Mouse (Mus musculus) stomach, embryonic 16.5 days (tissue): Measurements from ENCODE around the gene Cldn15. TPM values are rescaled to one million over a fixed set of nuclear protein-coding genes. Genes with fewer than 3 reads are reported as not detected.
A peak's percentile ranks its signal among the peaks of the same experiment; 100 is the strongest.

Experiments used
- ATAC-seq: fragments of 200-750 bp; cut with Nextera tagmentation; 2 replicates; pipeline ENCODE4 v1.8.0; 2017; ENCODE audit warnings: moderate number of reproducible peaks, moderate TSS enrichment; ENCODE audit not compliant: insufficient read depth, low FRiP score
- H3K27ac ChIP-seq: fragments of 300-500 bp; sonication (generic); 2 replicates; pipeline ENCODE4 v1.5.1; 2014; ENCODE audit warnings: low read length
- H3K27me3 ChIP-seq: fragments of 300-500 bp; sonication (generic); 2 replicates; pipeline ENCODE4 v1.6.1; 2014; ENCODE audit warnings: low read length, control low read depth, mixed read lengths; ENCODE audit not compliant: control insufficient read depth, insufficient read depth
- H3K36me3 ChIP-seq: fragments of 300-500 bp; sonication (generic); 2 replicates; pipeline ENCODE4 v1.6.1; 2014; ENCODE audit warnings: low read length; ENCODE audit not compliant: control insufficient read depth, insufficient read depth
- H3K4me1 ChIP-seq: fragments of 300-500 bp; sonication (generic); 2 replicates; pipeline ENCODE4 v1.6.1; 2014; ENCODE audit warnings: low read length, control low read depth, mixed read lengths; ENCODE audit not compliant: control insufficient read depth, insufficient read depth
- H3K4me2 ChIP-seq: fragments of 300-500 bp; sonication (generic); 2 replicates; pipeline ENCODE4 v1.6.1; 2014; ENCODE audit warnings: low read depth, low read length, mixed read lengths
- H3K4me3 ChIP-seq: fragments of 300-500 bp; sonication (generic); replicated peaks from 2 replicates; pipeline ENCODE4 v1.5.1; 2014; ENCODE audit warnings: mild to moderate bottlenecking, low read length
- H3K9ac ChIP-seq: fragments of 300-500 bp; sonication (generic); 2 replicates; pipeline ENCODE4 v1.6.1; 2014; ENCODE audit warnings: low read length
- H3K9me3 ChIP-seq: fragments of 300-500 bp; sonication (generic); replicated peaks from 2 replicates; pipeline ENCODE4 v1.6.1; 2016; ENCODE audit warnings: low read length, control low read depth; ENCODE audit not compliant: control insufficient read depth
- WGBS: fragments of 180-500 bp; shearing (Covaris S2); extraction: QIAGEN DNeasy Blood & Tissue Kit; methylation state at CpG from one replicate; pipeline ENCODE4 v1.1.7; 2014; 5-methylcytosine and 5-hydroxymethylcytosine counted together
- polyA plus RNA-seq: library from polyadenylated mRNA; unstranded; fragments of >200 nt; fragmentation: Nextera tagmentation; extraction: Ambion mirVana; gene quantifications from 2 replicates; pipeline ENCODE4 v1.2.1, GENCODE M21; 2015

Gene Cldn15
- 10.2 and 11.5 TPM in 2 replicates for polyA plus RNA-seq

DNA sequence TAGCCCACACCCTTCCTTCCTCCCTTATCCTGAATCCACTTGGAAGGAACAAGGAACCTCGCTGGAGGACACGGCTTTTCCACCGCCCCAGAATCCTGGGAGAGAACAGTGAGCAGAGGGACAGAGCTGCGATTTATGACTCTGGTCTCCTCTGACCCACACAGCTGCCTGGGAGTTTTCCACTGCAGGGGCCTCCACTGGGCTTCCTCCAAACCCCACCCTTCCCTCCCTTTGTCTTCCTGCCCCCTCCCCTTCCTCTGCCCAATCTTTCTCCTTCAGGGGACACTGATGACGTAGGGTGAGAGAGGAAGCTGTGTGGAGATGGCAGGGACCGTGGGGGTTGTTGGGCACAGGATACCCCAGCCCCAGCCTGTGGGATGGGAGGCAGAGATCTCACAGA lies at the start of gene Cldn15:
TSS of gene Cldn15 (plus strand) at position 286 of the 400 bp plus-strand sequence.
- Histone ChIP-seq H3K9me3 (no peaks in the 10 kb centered on the region), H3K4me3 (no peak within 1 kb of the TSS), H3K27ac (peak within 1 kb of the TSS; percentile 89), H3K36me3 (no peaks in the 10 kb centered on the region), H3K4me1 (peaks cover 30% of the 10 kb centered on the region), H3K27me3 (no peaks in the 10 kb centered on the region), H3K9ac (0 out of 2 replicates have a peak within 1 kb of the TSS, but pooled peaks have one; percentile 36), H3K4me2 (peak within 1 kb of the TSS; percentile 11; the same call in 1 of the 2 replicates)
- WGBS: 30% methylated on average over 6 of the region's 6 CpGs
- ATAC-seq: no peak

- Histone ChIP-seq H3K36me3 (no peaks in the 10 kb centered on the region), H3K27me3 (no peaks in the 10 kb centered on the region), H3K4me2 (no peak overlapping the region), H3K27ac (no peak overlapping the region), H3K9me3 (no peaks in the 10 kb centered on the region), H3K4me1 (0 out of 2 replicates have a peak, but pooled peaks cover 2% of the 10 kb centered on the region), H3K4me3 (no peak overlapping the region), H3K9ac (no peak overlapping the region)
- ATAC-seq: no peak
- 96% methylated on average over 8 of the region's 8 CpGs for WGBS
Measured at GRCm38 (mm10) chr5:136917613-136918242, 48.7 kb upstream of the Cldn15 start.

DNA sequence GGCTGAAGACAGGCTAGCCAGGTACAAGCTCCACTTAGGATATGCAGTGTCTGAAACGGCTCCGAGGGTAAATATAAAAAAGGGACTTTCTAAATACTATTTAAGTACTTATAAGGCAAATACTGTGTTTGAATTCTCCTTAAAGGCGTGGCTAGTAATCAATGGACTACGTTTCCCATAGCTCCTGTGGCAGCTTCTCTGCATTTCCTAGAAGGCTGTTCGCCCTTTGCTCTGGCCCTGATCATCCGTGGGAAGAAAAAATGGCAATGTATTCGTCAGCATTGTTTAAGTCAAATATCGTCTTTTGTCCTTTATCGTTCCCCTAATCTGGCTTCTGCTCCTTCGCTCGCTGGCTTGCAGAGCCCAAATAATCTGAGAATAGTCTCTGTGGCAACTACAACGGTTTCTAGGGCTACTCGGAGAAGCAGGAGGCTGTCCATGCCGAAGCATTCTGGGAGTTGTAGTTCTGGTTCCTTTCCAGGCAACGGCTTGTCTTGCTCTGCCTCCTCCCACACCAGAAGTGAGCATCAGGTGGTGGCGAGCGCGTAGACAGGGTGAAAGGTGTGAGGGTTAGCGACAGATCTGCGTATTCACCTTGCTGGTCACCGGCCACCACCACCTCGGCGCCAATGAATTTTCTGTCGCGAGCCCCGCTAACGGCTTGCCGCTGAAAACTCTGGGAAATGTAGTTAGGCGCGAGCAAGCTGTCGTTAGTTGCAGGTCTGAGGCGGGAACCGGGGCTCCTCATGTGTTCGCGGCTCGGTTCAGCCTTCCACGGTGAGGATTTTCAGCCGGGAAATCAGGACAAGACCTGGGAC lies 47.6 kb upstream of the Cldn15 start:
- Histone ChIP-seq H3K9ac (peak overlapping the region; percentile 83), H3K27me3 (no peaks in the 10 kb centered on the region), H3K4me3 (peak overlapping the region; percentile 54), H3K4me1 (0 out of 2 replicates have a peak, but pooled peaks cover 2% of the 10 kb centered on the region), H3K27ac (no peak overlapping the region; the same call in 1 of the 2 replicates), H3K36me3 (no peaks in the 10 kb centered on the region), H3K4me2 (peak overlapping the region; percentile 95), H3K9me3 (no peaks in the 10 kb centered on the region)
- 2% methylated on average over 38 of the region's 38 CpGs for WGBS
- peak; percentile 90 for ATAC-seq

GRCm38 (mm10) chr5:136919546-136920301 lies 46.7 kb upstream of the Cldn15 start:
- no peak overlapping the region for H3K27ac ChIP-seq
- no peaks in the 10 kb centered on the region for H3K36me3 ChIP-seq
- H3K9ac ChIP-seq: peak overlapping the region; percentile 83
- H3K4me3 ChIP-seq: peak overlapping the region; percentile 54
- peak overlapping the region; percentile 95 for H3K4me2 ChIP-seq
- ATAC-seq: no peak
- 21% methylated on average over 17 of the region's 18 CpGs for WGBS
- H3K27me3 ChIP-seq: no peaks in the 10 kb centered on the region
- 0 out of 2 replicates have a peak, but pooled peaks cover 2% of the 10 kb centered on the region for H3K4me1 ChIP-seq
- no peaks in the 10 kb centered on the region for H3K9me3 ChIP-seq

DNA sequence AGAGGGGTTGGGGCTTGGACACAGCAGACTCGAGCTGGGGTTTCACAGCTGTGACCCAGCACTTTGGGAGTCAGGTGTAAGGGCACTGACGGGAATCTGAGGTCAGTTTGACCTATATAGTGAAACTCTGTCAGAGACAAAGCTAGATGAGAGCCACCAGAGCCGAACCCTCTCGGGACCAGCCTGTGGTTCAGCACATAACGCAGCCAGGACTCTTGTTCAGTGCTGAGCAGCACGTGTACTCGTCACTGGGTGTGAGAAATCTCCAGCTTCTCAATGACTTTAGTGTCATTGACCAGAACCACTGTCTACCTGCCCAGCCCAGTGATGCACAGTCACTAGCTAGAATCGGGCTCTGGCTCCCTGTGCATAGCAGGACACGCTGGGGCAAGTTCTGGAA lies 43.6 kb upstream of the Cldn15 start:
- Histone ChIP-seq H3K27me3 (no peaks in the 10 kb centered on the region), H3K4me3 (no peak overlapping the region), H3K9me3 (no peaks in the 10 kb centered on the region), H3K9ac (no peak overlapping the region), H3K36me3 (no peaks in the 10 kb centered on the region), H3K4me2 (no peak overlapping the region), H3K27ac (no peak overlapping the region), H3K4me1 (0 out of 2 replicates have a peak, but pooled peaks cover 2% of the 10 kb centered on the region)
- WGBS: 83% methylated on average over 9 of the region's 9 CpGs
- ATAC-seq: no peak

DNA sequence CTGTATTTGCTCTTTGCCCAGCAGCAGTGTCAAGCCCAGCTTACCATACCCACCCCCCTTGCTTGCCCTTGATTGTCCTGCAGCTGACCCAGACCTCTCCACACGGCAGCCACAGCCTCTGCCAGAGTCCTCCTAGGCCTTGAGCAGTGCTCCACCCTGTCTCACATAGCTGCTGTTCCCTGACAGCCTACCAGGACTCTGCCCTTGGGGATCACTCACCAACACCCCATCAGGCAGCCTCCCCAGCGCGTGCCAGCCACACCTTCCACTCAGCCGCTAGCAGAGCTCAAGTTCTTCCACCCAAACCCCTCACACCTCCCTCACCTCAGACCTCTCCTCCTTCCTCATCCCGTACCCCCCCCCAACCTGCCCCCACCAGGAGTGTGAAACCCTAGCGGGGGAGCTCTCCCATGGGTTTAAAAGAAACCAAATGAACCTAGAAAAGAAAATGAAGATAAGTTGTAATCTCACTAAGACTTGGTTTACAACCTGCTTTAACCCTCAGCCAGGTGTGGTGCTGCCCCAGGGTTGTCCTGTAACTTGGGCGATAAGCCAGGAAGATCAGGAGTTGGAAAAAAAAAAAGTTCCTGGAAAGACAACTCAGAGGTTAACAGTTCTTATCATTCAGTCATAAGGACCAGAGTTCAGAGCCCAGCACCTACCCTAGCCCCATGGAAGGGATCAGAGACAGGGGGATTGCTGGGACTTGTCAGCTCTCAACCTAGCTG lies 42.5 kb upstream of the Cldn15 start:
- peak; percentile 65 for ATAC-seq
- H3K27ac ChIP-seq: no peak overlapping the region
- H3K4me2 ChIP-seq: no peak overlapping the region

DNA sequence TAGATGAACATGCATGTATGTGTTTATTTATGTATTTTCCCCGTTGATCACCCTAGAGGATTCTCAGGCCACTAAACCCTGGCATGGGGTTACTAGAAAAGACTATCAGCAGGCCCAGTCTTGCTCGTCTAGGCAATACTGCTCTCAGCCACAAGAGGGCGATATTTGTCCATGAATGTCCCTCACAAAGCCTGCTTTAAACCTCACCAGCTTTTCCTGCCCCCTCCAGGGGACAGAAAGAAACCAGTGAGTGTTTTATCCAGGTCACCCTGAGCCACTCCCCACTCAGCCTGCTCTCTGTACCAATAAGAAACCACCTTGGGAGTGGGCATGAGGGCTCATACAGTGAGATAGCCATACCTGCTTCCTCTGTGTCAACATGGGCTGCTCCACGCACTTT lies 37.3 kb upstream of the Cldn15 start:
- ATAC-seq: peak; percentile 70; the same call in 1 of the 2 replicates
- Histone ChIP-seq H3K4me3 (no peak overlapping the region), H3K36me3 (no peaks in the 10 kb centered on the region), H3K9ac (peak overlapping the region; percentile 38; the same call in 1 of the 2 replicates), H3K27me3 (no peaks in the 10 kb centered on the region), H3K4me1 (no peaks in the 10 kb centered on the region), H3K27ac (no peak overlapping the region), H3K9me3 (no peaks in the 10 kb centered on the region), H3K4me2 (no peak overlapping the region)
- 17% methylated on average over 4 of the region's 4 CpGs for WGBS

More for the DNA sequence above, 42.5 kb upstream of the Cldn15 start:
- no peaks in the 10 kb centered on the region for H3K27me3 ChIP-seq
- WGBS: 49% methylated on average over 7 of the region's 7 CpGs
- no peaks in the 10 kb centered on the region for H3K36me3 ChIP-seq
- 0 out of 2 replicates have a peak, but pooled peaks cover 2% of the 10 kb centered on the region for H3K4me1 ChIP-seq
- no peak overlapping the region for H3K9ac ChIP-seq
- H3K9me3 ChIP-seq: no peaks in the 10 kb centered on the region
- H3K4me3 ChIP-seq: no peak overlapping the region

- Histone ChIP-seq H3K9me3 (no peaks in the 10 kb centered on the region), H3K27ac (no peak overlapping the region), H3K4me2 (no peak overlapping the region), H3K27me3 (no peaks in the 10 kb centered on the region), H3K4me3 (no peak overlapping the region), H3K9ac (no peak overlapping the region), H3K4me1 (no peaks in the 10 kb centered on the region), H3K36me3 (no peaks in the 10 kb centered on the region)
- 87% methylated on average over 14 of the region's 14 CpGs for WGBS
- ATAC-seq: no peak
Measured at GRCm38 (mm10) chr5:136931896-136932295, 34.5 kb upstream of the Cldn15 start.
